Mouse (Mus musculus): Measurements from ENCODE around the gene Dot1l.

Gene Dot1l

GRCm38 (mm10) chr10:80758651-80759050 lies 3.6 kb downstream of the Dot1l start:
- no peak for DNase-seq (ENCODE audit: low spot score)

GRCm38 (mm10) chr10:80760596-80761524 lies 5.9 kb downstream of the Dot1l start:
- DNase-seq (ENCODE audit: low spot score), result no peak

GRCm38 (mm10) chr10:80761821-80762220 lies 6.8 kb downstream of the Dot1l start:
- DNase-seq (ENCODE audit: low spot score), result no peak

- DNase-seq (ENCODE audit: low spot score), result no peak
Measured at GRCm38 (mm10) chr10:80763502-80763901, 8.5 kb downstream of the Dot1l start.

- no peak for DNase-seq (ENCODE audit: low spot score)
Measured at GRCm38 (mm10) chr10:80765746-80766145, 10.7 kb downstream of the Dot1l start.

- peak; percentile 51 for DNase-seq (ENCODE audit: low spot score)
Measured at GRCm38 (mm10) chr10:80766161-80766815, 11.3 kb downstream of the Dot1l start.

GRCm38 (mm10) chr10:80768365-80768764 lies 13.4 kb downstream of the Dot1l start:
- DNase-seq (ENCODE audit: low spot score), result no peak

- no peak for DNase-seq (ENCODE audit: low spot score)
Measured at GRCm38 (mm10) chr10:80773816-80774215, 18.8 kb downstream of the Dot1l start.

- DNase-seq (ENCODE audit: low spot score), result peak; percentile 70
Measured at GRCm38 (mm10) chr10:80774549-80774948, 19.5 kb downstream of the Dot1l start.

- no peak for DNase-seq (ENCODE audit: low spot score)
Measured at GRCm38 (mm10) chr10:80774981-80775380, 20.0 kb downstream of the Dot1l start.

- DNase-seq (ENCODE audit: low spot score), result no peak
Measured at GRCm38 (mm10) chr10:80775731-80776130, 20.7 kb downstream of the Dot1l start.

GRCm38 (mm10) chr10:80776358-80776869 lies 21.4 kb downstream of the Dot1l start:
- DNase-seq (ENCODE audit: low spot score), result no peak

- DNase-seq (ENCODE audit: low spot score), result no peak
Measured at GRCm38 (mm10) chr10:80777123-80777522, 22.1 kb downstream of the Dot1l start.

- DNase-seq (ENCODE audit: low spot score), result no peak
Measured at GRCm38 (mm10) chr10:80779565-80779964, 24.6 kb downstream of the Dot1l start.

GRCm38 (mm10) chr10:80784302-80784701 lies 29.3 kb downstream of the Dot1l start:
- DNase-seq (ENCODE audit: low spot score), result no peak

GRCm38 (mm10) chr10:80784871-80785270 lies 29.9 kb downstream of the Dot1l start:
- no peak for DNase-seq (ENCODE audit: low spot score)

GRCm38 (mm10) chr10:80785963-80786362 lies 31.0 kb downstream of the Dot1l start:
- no peak for DNase-seq (ENCODE audit: low spot score)

- DNase-seq (ENCODE audit: low spot score), result no peak
Measured at GRCm38 (mm10) chr10:80787517-80787916, 32.5 kb downstream of the Dot1l start.

GRCm38 (mm10) chr10:80790761-80791404 lies 35.9 kb downstream of the Dot1l start:
- no peak for DNase-seq (ENCODE audit: low spot score)

GRCm38 (mm10) chr10:80791476-80792174 lies 36.6 kb downstream of the Dot1l start:
- no peak for DNase-seq (ENCODE audit: low spot score)

- DNase-seq (ENCODE audit: low spot score), result no peak
Measured at GRCm38 (mm10) chr10:80792175-80793032, 37.4 kb downstream of the Dot1l start.

All from lung, postnatal 25 days (tissue).